ENCODE assay signal across 11 mouse cellular contexts in genomic region chr16:88938252-88938651, GRCm38 (mm10). TPM values are rescaled to one million over a fixed set of nuclear protein-coding genes. Genes with fewer than 3 reads are reported as not detected.
A peak's percentile ranks its signal among the peaks of the same experiment; 100 is the strongest.
DNase-seq lines count a peak whose midpoint lies in the region; ATAC-seq lines count a peak whose summit lies in the region.
"Had no signal": no experiment of that assay in that cellular context is flagged by ENCODE, and none has a peak within 500 bp of the region (broad histone marks: within the 10 kb centered on the region; RNA-seq: fewer than 3 reads in every experiment).

No protein-coding gene starts in this region.

- no peaks in the 10 kb centered on the region for H3K9me3 ChIP-seq in hindbrain, embryonic 10.5 days
- H3K9me3 ChIP-seq in hindbrain, embryonic 13.5 days: no peaks in the 10 kb centered on the region
- no peaks in the 10 kb centered on the region for H3K9me3 ChIP-seq in liver, embryonic 11.5 days (ENCODE audit: control insufficient read depth, low read length)

- H3K27ac ChIP-seq in hindbrain, embryonic 10.5 days: no peak overlapping the region
- no peak overlapping the region for H3K27ac ChIP-seq in hindbrain, embryonic 13.5 days
- H3K27ac ChIP-seq in liver, embryonic 11.5 days (ENCODE audit: low read depth, low read length): no peak overlapping the region
- H3K27ac ChIP-seq: macrophage had no signal

- no peak overlapping the region for H3K9ac ChIP-seq in hindbrain, embryonic 13.5 days
- H3K9ac ChIP-seq in liver, embryonic 11.5 days (ENCODE audit: low read depth, low read length): no peak overlapping the region

- H3K27me3 ChIP-seq in hindbrain, embryonic 10.5 days (ENCODE audit: insufficient read depth, poor library complexity, severe bottlenecking): no peaks in the 10 kb centered on the region
- H3K27me3 ChIP-seq in hindbrain, embryonic 13.5 days: no peaks in the 10 kb centered on the region
- H3K27me3 ChIP-seq in liver, embryonic 11.5 days (replicated peaks; ENCODE audit: control insufficient read depth, insufficient read depth, low read length): no peaks in the 10 kb centered on the region

- H3K36me3 ChIP-seq in hindbrain, embryonic 10.5 days: no peaks in the 10 kb centered on the region
- H3K36me3 ChIP-seq in hindbrain, embryonic 13.5 days: no peaks in the 10 kb centered on the region
- no peaks in the 10 kb centered on the region for H3K36me3 ChIP-seq in liver, embryonic 11.5 days (ENCODE audit: control insufficient read depth, insufficient read depth, low read length)

- no peak for ATAC-seq in hindbrain, embryonic 13.5 days (ENCODE audit: low FRiP score)
- no peak for ATAC-seq in liver, embryonic 11.5 days (replicated peaks; ENCODE audit: low FRiP score)

- no peak overlapping the region for H3K4me2 ChIP-seq in hindbrain, embryonic 13.5 days
- no peak overlapping the region for H3K4me2 ChIP-seq in liver, embryonic 11.5 days

- 75% methylated on average over 7 of the region's 7 CpGs for WGBS in hindbrain, embryonic 10.5 days
- WGBS in hindbrain, embryonic 13.5 days: 74% methylated on average over 7 of the region's 7 CpGs
- 68% methylated on average over 7 of the region's 7 CpGs for WGBS in liver, embryonic 11.5 days

- DNase-seq in hindbrain, embryonic 10.5 days (ENCODE audit: low spot score): peak; percentile 20
- DNase-seq in right cerebral cortex, postnatal 4 days: peak; percentile 5
- DNase-seq in right cerebral cortex, postnatal 10 days (ENCODE audit: low spot score in 2 of 2): no peak
- DNase-seq in embryo, embryonic 9.5 days (ENCODE audit: extremely low spot score): peak; percentile 23
- peak; percentile 7 for DNase-seq in testis, postnatal 14 days (ENCODE audit: low spot score)
- no peak for DNase-seq in liver, embryonic 11.5 days (ENCODE audit: low spot score)
- no peak for DNase-seq in ovary, postnatal 36 days (ENCODE audit: low spot score)
- DNase-seq: right cerebral cortex, adult 18-20 months had no signal

- H3K4me1 ChIP-seq in hindbrain, embryonic 10.5 days (replicated peaks): no peaks in the 10 kb centered on the region
- H3K4me1 ChIP-seq in hindbrain, embryonic 13.5 days (replicated peaks): no peaks in the 10 kb centered on the region
- no peaks in the 10 kb centered on the region for H3K4me1 ChIP-seq in liver, embryonic 11.5 days (replicated peaks; ENCODE audit: control insufficient read depth, insufficient read depth, low read length)

- no peak overlapping the region for H3K4me3 ChIP-seq in hindbrain, embryonic 10.5 days
- no peak overlapping the region for H3K4me3 ChIP-seq in hindbrain, embryonic 13.5 days
- H3K4me3 ChIP-seq in liver, embryonic 11.5 days (ENCODE audit: low read depth, low read length): no peak overlapping the region

RNA-seq across cellular contexts. Expression of gene Krtap19-9b, which starts 6.2 kb away (rescaled TPM):
- polyA plus RNA-seq in hindbrain, embryonic 10.5 days (2016; fragmentation: Nextera tagmentation; extraction: Ambion mirVana): not detected in 2 replicates
- polyA plus RNA-seq in hindbrain, embryonic 13.5 days (2015; fragmentation: Nextera tagmentation; extraction: Ambion mirVana): not detected in 2 replicates
- not detected in 2 replicates for polyA plus RNA-seq in liver, embryonic 11.5 days (2014; fragmentation: Nextera tagmentation; extraction: Ambion mirVana)
- polyA plus RNA-seq: heart, embryonic 14.5 days; macrophage had no signal

RNA-seq across cellular contexts. Expression of gene Krtap16-3, which starts 24.4 kb away (rescaled TPM):
- polyA plus RNA-seq in hindbrain, embryonic 10.5 days (2016; fragmentation: Nextera tagmentation; extraction: Ambion mirVana): not detected in 2 replicates
- not detected in 2 replicates for polyA plus RNA-seq in hindbrain, embryonic 13.5 days (2015; fragmentation: Nextera tagmentation; extraction: Ambion mirVana)
- polyA plus RNA-seq in liver, embryonic 11.5 days (2014; fragmentation: Nextera tagmentation; extraction: Ambion mirVana): not detected in 2 replicates
- polyA plus RNA-seq: heart, embryonic 14.5 days; macrophage had no signal

RNA-seq across cellular contexts. Expression of gene Krtap19-5, which starts 42.0 kb away (rescaled TPM):
- polyA plus RNA-seq in hindbrain, embryonic 10.5 days (2016; fragmentation: Nextera tagmentation; extraction: Ambion mirVana): not detected in 2 replicates
- not detected in 2 replicates for polyA plus RNA-seq in hindbrain, embryonic 13.5 days (2015; fragmentation: Nextera tagmentation; extraction: Ambion mirVana)
- polyA plus RNA-seq in liver, embryonic 11.5 days (2014; fragmentation: Nextera tagmentation; extraction: Ambion mirVana): not detected in 2 replicates
- polyA plus RNA-seq: heart, embryonic 14.5 days; macrophage had no signal

RNA-seq across cellular contexts. Expression of gene Krtap19-4, which starts 53.4 kb away (rescaled TPM):
- not detected in 2 replicates for polyA plus RNA-seq in hindbrain, embryonic 10.5 days (2016; fragmentation: Nextera tagmentation; extraction: Ambion mirVana)
- not detected in 2 replicates for polyA plus RNA-seq in hindbrain, embryonic 13.5 days (2015; fragmentation: Nextera tagmentation; extraction: Ambion mirVana)
- polyA plus RNA-seq in liver, embryonic 11.5 days (2014; fragmentation: Nextera tagmentation; extraction: Ambion mirVana): not detected in 2 replicates
- polyA plus RNA-seq: heart, embryonic 14.5 days; macrophage had no signal

Comparison
In these comparisons a context has a peak if more than half of its experiments do, and no peak if none do; other contexts are left out.
1. DNase-seq: peak in hindbrain, embryonic 10.5 days (single experiment), right cerebral cortex, postnatal 4 days (single experiment), embryo, embryonic 9.5 days (single experiment) and testis, postnatal 14 days (single experiment); none in right cerebral cortex, postnatal 10 days (0 of 2), liver, embryonic 11.5 days (single experiment) and ovary, postnatal 36 days (single experiment).